Mouse (Mus musculus): ENCODE measurements at regions not wholly inside any gene's neighbourhood (a gene's known extent, or its start where the extent isn't known, plus 50 kb on each side); places are given as distances from the start of the nearest gene placed in this dataset.

- DNase-seq: no peak
Measured at GRCm38 (mm10) chr2:23668117-23668516, 96.2 kb upstream of the Spopl start.

- peak in 1 of 2 experiments; percentile 39 for DNase-seq
Measured at GRCm38 (mm10) chr2:23666081-23666480, 94.2 kb upstream of the Spopl start.

Data from kidney, postnatal 36 days (tissue).